Mouse (Mus musculus) cerebellum, postnatal 10 days (tissue): ENCODE data around the gene Secisbp2l.

ENCODE experiments used
- DNase-seq, 2 experiments: peaks; one replicate each; pipeline ENCODE4 v3.0.0; 2021; ENCODE audit warnings: mixed read lengths in 2 of 2

Secisbp2l gene

DNA sequence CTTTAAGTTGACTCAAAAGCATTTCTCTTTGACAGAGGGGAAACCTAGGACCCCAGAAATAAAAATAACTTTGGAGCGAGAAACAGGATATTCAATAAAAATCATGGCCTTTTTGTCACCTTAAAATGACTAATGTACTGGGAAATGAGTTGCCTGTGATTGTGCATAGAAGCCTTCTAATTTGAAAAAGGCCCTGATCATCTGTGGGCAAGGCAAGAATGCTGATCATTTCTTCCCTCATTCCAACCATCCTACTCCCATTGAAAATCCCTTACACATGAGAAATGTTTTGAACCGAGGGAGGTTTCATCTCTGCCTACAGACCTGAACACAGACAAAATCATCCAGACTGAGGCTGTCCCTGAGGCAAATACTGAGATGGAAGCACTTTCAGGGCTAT lies 79.8 kb downstream of the Secisbp2l start:
- DNase-seq: no peak

DNA sequence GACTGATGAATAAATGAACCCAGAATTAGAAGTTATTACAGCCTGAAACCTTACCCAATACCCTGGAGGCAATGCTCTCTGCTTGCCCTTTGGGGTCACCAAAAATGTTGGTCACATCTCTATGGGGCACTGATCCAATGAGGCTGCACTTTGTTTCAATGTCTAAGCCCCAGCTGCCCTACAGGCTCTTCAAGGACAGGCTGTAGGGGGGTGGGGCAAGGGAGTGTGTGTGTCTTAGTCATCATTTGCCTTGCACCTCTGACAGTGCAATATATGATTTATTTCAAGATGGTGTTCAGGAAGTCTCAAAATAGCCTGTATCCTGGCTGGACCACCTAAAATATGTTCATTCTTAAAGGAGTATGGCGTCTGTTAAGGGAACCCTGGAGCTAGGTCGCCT lies 81.1 kb downstream of the Secisbp2l start:
- no peak for DNase-seq

DNA sequence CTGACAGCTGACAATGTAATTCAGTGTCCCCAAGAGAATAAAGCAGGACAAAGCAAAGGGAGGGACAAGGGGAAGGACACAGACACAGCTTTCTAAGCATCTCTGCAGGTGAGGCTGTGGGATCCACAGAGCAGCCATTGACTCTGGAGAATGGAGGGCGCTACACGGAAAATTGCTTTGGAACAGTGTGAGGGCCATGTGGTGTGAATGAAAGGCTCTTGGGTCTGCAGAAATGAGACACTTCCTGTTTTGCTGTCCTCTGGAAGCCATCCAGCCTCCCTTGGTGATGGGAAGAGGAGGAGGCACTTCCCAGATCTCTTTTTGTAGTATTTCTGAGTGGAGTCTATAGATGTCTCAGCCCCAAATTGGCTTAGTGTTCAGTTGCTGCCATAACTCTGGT lies 86.5 kb downstream of the Secisbp2l start:
- DNase-seq: peak; percentile 40 to 43

DNA sequence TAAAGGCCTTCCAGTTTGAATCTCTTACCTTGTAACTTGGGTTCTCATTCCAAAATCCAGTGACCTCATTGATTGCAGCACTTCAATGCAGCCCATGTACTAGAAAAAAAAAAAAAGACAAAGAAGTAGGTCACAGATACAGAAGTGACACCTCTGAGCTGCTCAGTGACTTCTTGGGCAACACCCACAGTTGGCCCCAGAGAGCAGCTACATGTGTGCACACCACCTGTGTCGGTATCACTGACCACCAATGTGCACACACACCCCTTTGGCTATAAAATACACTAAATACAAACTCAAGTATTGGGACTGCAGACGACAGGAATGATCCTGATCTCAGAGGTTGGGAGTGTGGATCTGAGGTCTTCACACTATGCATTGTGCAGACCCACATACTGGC lies 87.9 kb downstream of the Secisbp2l start:
- DNase-seq: no peak

DNA sequence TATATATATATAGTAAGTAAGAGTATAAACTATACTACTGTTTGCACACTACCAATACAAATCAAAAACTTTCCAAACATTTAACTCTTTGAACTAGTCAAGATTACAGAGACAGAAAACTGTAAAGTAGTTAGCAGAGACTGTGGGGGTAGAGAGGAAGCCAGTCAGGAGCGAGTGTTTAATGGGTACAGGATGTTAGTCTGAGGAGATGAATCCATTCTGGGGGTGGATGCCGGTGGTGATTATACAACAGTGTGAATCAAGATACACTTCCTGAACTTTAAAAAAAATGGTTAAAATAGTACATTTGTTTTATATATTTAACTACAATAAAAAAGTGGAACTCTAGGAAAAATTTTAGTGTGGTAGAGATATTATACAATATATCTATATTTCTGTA lies 90.7 kb downstream of the Secisbp2l start:
- DNase-seq: no peak
